Mouse (Mus musculus) inflammation-experienced regulatory T-cells, adult 6 months (primary cell): Measurements from ENCODE around the gene Olfr17. TPM values are rescaled to one million over a fixed set of nuclear protein-coding genes. Genes with fewer than 3 reads are reported as not detected.
"Not testable (repeated sequence)": the region's sequence is repeated elsewhere in the genome, so short reads cannot be mapped to it uniquely, and the experiment has no call there.

Experiments
- ATAC-seq: one replicate; pipeline ENCODE4 v1.8.0; 2017
- polyA plus RNA-seq, 3 experiments: library from polyadenylated mRNA; unstranded; fragments of 100-300 nt; shearing (Covaris generic); gene quantifications; one replicate each; pipeline ENCODE4 v1.2.1; 2017

The Olfr17 gene
- not detected for polyA plus RNA-seq

- ATAC-seq, result no peak
These were observed at the start of gene Olfr17 for GRCm38 (mm10) chr7:107092920-107093319. Gene Olfr17 (plus strand): TSS chr7:107093220.

- ATAC-seq, result no peak
These were observed 48.6 kb upstream of the Olfr17 start for GRCm38 (mm10) chr7:107044407-107044806.

- no peak for ATAC-seq
These were observed 47.2 kb upstream of the Olfr17 start for GRCm38 (mm10) chr7:107045833-107046232.

- no peak for ATAC-seq
These were observed 45.4 kb upstream of the Olfr17 start for GRCm38 (mm10) chr7:107047578-107047977.

GRCm38 (mm10) chr7:107070681-107071080 lies 22.3 kb upstream of the Olfr17 start, which contains the start of gene Olfr714:
Gene Olfr714 (plus strand): TSS chr7:107070981.
- ATAC-seq, result no peak

- not testable (repeated sequence) for ATAC-seq
These were observed 17.2 kb downstream of the Olfr17 start, which contains the start of gene Olfr715b for GRCm38 (mm10) chr7:107110269-107110668. Gene Olfr715b (minus strand): TSS chr7:107110369.

- ATAC-seq, result not testable (repeated sequence)
These were observed 38.0 kb downstream of the Olfr17 start, which contains the start of gene Olfr715 for GRCm38 (mm10) chr7:107130983-107131382. Gene Olfr715 (minus strand): TSS chr7:107131083.

GRCm38 (mm10) chr7:107138027-107138426 lies 45.0 kb downstream of the Olfr17 start, which contains the start of gene Olfr716:
Gene Olfr716 (plus strand): TSS chr7:107138327.
- ATAC-seq, result not testable (repeated sequence)

Other genes starting within 250 kb of the Olfr17 start
- not detected for gene Olfr703, start 249.9 kb upstream of the Olfr17 start, polyA plus RNA-seq
- gene Olfr704, start 230.0 kb upstream of the Olfr17 start, polyA plus RNA-seq, result not detected
- gene Olfr705, start 216.3 kb upstream of the Olfr17 start, polyA plus RNA-seq, result not detected
- gene Olfr706, start 205.1 kb upstream of the Olfr17 start, polyA plus RNA-seq, result not detected
- not detected for gene Olfr707, start 192.0 kb upstream of the Olfr17 start, polyA plus RNA-seq
- not detected for gene Olfr1532-ps1, start 185.2 kb upstream of the Olfr17 start, polyA plus RNA-seq
- not detected for gene Olfr709-ps1, start 161.0 kb upstream of the Olfr17 start, polyA plus RNA-seq
- gene Olfr710, start 144.9 kb upstream of the Olfr17 start, polyA plus RNA-seq, result not detected
- not detected for gene Olfr6, start 129.3 kb upstream of the Olfr17 start, polyA plus RNA-seq
- not detected for gene Olfr711, start 117.8 kb upstream of the Olfr17 start, polyA plus RNA-seq
- gene Olfr2, start 87.1 kb upstream of the Olfr17 start, polyA plus RNA-seq, result not detected
- not detected for gene Olfr713, start 62.0 kb upstream of the Olfr17 start, polyA plus RNA-seq
- not detected for gene Olfr714, start 22.2 kb upstream of the Olfr17 start, polyA plus RNA-seq
- under 1 TPM in 1 of 3 experiments, not detected in 2; 0.17 TPM for gene Olfr715b, start 17.1 kb downstream of the Olfr17 start, polyA plus RNA-seq
- gene Olfr715, start 37.9 kb downstream of the Olfr17 start, polyA plus RNA-seq, result not detected
- gene Olfr716, start 45.1 kb downstream of the Olfr17 start, polyA plus RNA-seq, result not detected
- not detected for gene Nlrp14, start 73.8 kb downstream of the Olfr17 start, polyA plus RNA-seq
- not detected for gene Rbmxl2, start 116.2 kb downstream of the Olfr17 start, polyA plus RNA-seq